Mouse (Mus musculus) hindbrain, embryonic 14.5 days (tissue): Measurements from ENCODE around the gene Ergic1. TPM values are rescaled to one million over a fixed set of nuclear protein-coding genes. Genes with fewer than 3 reads are reported as not detected.

Experiments used
- ATAC-seq: fragments of 200-750 bp; cut with Nextera tagmentation; 2 replicates; pipeline ENCODE4 v1.8.0; 2017; ENCODE audit warnings: moderate number of reproducible peaks, mild to moderate bottlenecking, moderate TSS enrichment, moderate library complexity; ENCODE audit not compliant: low FRiP score
- DNase-seq: peaks from one replicate; pipeline ENCODE4 v3.0.0-alpha.2; 2015; ENCODE audit warnings: low spot score
- H3K27ac ChIP-seq: fragments of 300-500 bp; sonication (generic); 2 replicates; pipeline ENCODE4 v1.5.1; 2014; ENCODE audit warnings: mild to moderate bottlenecking, moderate library complexity
- H3K27me3 ChIP-seq: fragments of 300-500 bp; sonication (generic); 2 replicates; pipeline ENCODE4 v1.6.1; 2014; ENCODE audit warnings: mild to moderate bottlenecking, low read length, mixed read lengths; ENCODE audit not compliant: control insufficient read depth, insufficient read depth
- H3K36me3 ChIP-seq: fragments of 300-500 bp; sonication (generic); replicated peaks from 2 replicates; pipeline ENCODE4 v1.6.1; 2014; ENCODE audit not compliant: control insufficient read depth, insufficient read depth
- H3K4me1 ChIP-seq: fragments of 300-500 bp; sonication (generic); replicated peaks from 2 replicates; pipeline ENCODE4 v1.6.1; 2014; ENCODE audit warnings: antibody characterized with exemption, low read length, mixed read lengths; ENCODE audit not compliant: control insufficient read depth, insufficient read depth
- H3K4me2 ChIP-seq: fragments of 300-500 bp; sonication (generic); replicated peaks from 2 replicates; pipeline ENCODE4 v1.6.1; 2014; ENCODE audit warnings: mild to moderate bottlenecking, moderate library complexity
- H3K4me3 ChIP-seq: fragments of 300-500 bp; sonication (generic); replicated peaks from 2 replicates; pipeline ENCODE4 v1.5.1; 2014; ENCODE audit warnings: mild to moderate bottlenecking, low read length
- H3K9ac ChIP-seq: fragments of 300-500 bp; sonication (generic); 2 replicates; pipeline ENCODE4 v1.6.1; 2014
- H3K9me3 ChIP-seq: fragments of 300-500 bp; sonication (generic); 2 replicates; pipeline ENCODE4 v1.6.1; 2016; ENCODE audit warnings: low read length; ENCODE audit not compliant: control insufficient read depth
- WGBS: fragments of 180-500 bp; shearing (Covaris S2); extraction: QIAGEN DNeasy Blood & Tissue Kit; methylation state at CpG from one replicate; pipeline ENCODE4 v1.1.7; 2014; 5-methylcytosine and 5-hydroxymethylcytosine counted together
- polyA plus RNA-seq: library from polyadenylated mRNA; unstranded; fragments of >200 nt; fragmentation: Nextera tagmentation; extraction: Ambion mirVana; gene quantifications from 2 replicates; pipeline ENCODE4 v1.2.1, GENCODE M21; 2014

The Ergic1 gene
- polyA plus RNA-seq, 1 experiment from 2014 or later, result 110 TPM

GRCm38 (mm10) chr17:26601514-26601913, 40.2 kb downstream of the Ergic1 start:
- ATAC-seq (no peak), DNase-seq (no peak)
- H3K4me3 ChIP-seq, result no peak overlapping the region
- peaks cover 26% of the 10 kb centered on the region for H3K4me1 ChIP-seq
- H3K4me2 ChIP-seq, result no peak overlapping the region
- H3K9me3 ChIP-seq, result no peaks in the 10 kb centered on the region
- no peak overlapping the region for H3K9ac ChIP-seq
- H3K27ac ChIP-seq, result 0 out of 2 replicates have a peak overlapping the region, but pooled peaks have one; percentile 10
- 71% methylated on average over 6 of the region's 6 CpGs for WGBS
- H3K27me3 ChIP-seq, result no peaks in the 10 kb centered on the region
- H3K36me3 ChIP-seq, result 0 out of 2 replicates have a peak, but pooled peaks cover 8% of the 10 kb centered on the region

DNA sequence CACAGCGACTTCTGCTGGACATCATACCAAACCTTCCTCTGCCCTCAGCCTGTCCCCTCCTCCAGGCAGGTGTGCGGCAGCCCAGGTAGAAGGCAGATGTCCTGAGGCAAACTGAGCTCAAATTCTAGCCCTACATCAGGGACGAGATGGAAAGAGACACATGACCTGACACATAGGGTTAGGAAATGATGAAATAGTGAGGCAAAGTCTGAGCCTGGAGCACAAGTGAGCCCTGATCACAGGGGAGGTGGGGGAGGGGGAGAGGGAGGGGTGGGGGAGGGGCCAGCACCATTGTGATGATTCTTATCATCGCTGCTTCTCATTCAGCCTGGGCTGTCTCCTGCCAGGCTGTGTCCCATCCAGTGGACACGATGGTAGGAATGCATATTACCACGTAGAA, 40.6 kb downstream of the Ergic1 start:
- 39% methylated on average over 6 of the region's 6 CpGs for WGBS
- peak overlapping the region; percentile 10 for H3K27ac ChIP-seq
- H3K9me3 ChIP-seq, result no peaks in the 10 kb centered on the region
- 0 out of 2 replicates have a peak, but pooled peaks cover 8% of the 10 kb centered on the region for H3K36me3 ChIP-seq
- H3K4me3 ChIP-seq, result no peak overlapping the region
- no peak overlapping the region for H3K4me2 ChIP-seq
- DNase-seq (no peak), ATAC-seq (no peak)
- no peak overlapping the region for H3K9ac ChIP-seq
- no peaks in the 10 kb centered on the region for H3K27me3 ChIP-seq
- H3K4me1 ChIP-seq, result peaks cover 22% of the 10 kb centered on the region

DNA sequence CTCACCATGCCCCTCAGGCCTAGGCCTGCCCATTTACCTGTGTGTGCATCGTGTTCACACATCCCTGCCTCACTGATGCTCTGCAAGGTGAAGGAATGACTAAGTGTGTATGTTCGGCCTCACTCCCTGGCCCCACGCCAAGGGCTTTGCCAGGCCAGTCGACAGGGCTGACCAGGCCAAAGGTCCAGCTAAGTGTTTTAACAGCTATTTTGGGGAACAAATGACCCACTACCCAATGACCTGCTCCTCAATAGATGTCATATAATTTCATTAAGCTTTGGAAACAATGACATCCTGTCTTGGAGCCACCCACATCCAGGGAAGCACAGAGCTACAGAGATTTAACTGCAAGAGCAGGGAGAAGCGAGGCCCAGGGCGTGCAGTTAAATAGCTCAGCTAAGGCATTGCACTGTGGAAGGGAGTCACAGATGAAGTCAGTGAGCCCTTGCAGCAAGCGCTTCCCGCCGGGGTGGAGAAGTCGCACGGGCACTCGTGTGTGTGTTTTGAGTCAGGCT, 41.1 kb downstream of the Ergic1 start:
- Histone ChIP-seq H3K9ac (no peak overlapping the region; the same call in 1 of the 2 replicates), H3K4me2 (no peak overlapping the region), H3K4me3 (no peak overlapping the region), H3K4me1 (peaks cover 20% of the 10 kb centered on the region), H3K27ac (peak overlapping the region; percentile 10), H3K36me3 (0 out of 2 replicates have a peak, but pooled peaks cover 8% of the 10 kb centered on the region), H3K9me3 (no peaks in the 10 kb centered on the region), H3K27me3 (no peaks in the 10 kb centered on the region)
- DNase-seq, result no peak
- no peak for ATAC-seq
- WGBS, result 68% methylated on average over 12 of the region's 12 CpGs

- Histone ChIP-seq H3K36me3 (0 out of 2 replicates have a peak, but pooled peaks cover 8% of the 10 kb centered on the region), H3K27ac (peak overlapping the region; percentile 10; the same call in 1 of the 2 replicates), H3K4me1 (peaks cover 20% of the 10 kb centered on the region), H3K9me3 (no peaks in the 10 kb centered on the region), H3K9ac (no peak overlapping the region), H3K4me2 (no peak overlapping the region), H3K27me3 (no peaks in the 10 kb centered on the region), H3K4me3 (no peak overlapping the region)
- DNase-seq, result no peak
- 80% methylated on average over 8 of the region's 8 CpGs for WGBS
- no peak for ATAC-seq
These were observed 42.0 kb downstream of the Ergic1 start for GRCm38 (mm10) chr17:26603311-26603710.

DNA sequence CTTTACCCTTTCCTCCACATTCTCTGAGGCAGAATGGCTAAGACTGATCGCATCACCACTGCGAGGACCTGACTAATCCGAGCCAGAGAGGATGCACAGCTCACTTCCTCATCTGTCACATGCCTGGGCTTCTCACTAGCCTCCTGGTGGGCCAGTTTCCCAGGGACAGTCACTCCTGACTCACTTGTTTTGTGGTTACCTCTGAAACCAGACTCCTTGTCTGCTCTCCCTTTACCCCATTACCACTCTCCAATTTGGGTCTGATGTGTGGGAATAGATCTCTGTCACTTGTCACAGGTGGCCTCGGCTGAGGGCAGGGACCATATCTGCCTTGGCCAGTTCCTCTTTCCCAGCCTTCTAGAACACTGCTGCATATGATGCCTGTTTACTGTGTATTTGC, 44.3 kb downstream of the Ergic1 start:
- Histone ChIP-seq H3K9ac (no peak overlapping the region), H3K9me3 (no peaks in the 10 kb centered on the region), H3K4me3 (no peak overlapping the region), H3K4me2 (no peak overlapping the region), H3K27me3 (no peaks in the 10 kb centered on the region), H3K4me1 (peaks cover 20% of the 10 kb centered on the region), H3K36me3 (peaks cover 30% of the 10 kb centered on the region), H3K27ac (no peak overlapping the region)
- DNase-seq (no peak), ATAC-seq (no peak)
- WGBS, result 92% methylated on average over 4 of the region's 4 CpGs

DNA sequence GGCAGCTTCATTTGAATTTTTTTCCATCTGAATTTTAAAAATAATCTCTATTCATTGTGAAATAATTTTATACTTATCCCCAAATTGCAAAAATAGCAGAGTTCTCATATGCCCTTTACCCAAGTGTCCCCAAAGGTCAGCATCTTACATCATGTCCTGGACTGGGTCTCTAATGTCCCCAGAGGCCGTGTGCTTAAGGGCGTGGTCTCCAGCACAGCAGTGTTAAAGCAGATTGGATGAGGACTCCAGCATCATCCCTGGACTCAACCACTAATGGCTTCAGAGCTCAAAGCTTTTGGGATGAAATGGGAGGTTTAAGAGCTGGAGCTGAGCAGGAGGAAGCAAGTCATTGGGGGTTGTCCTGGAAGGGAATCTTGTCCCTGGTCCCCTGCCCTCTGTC, 45.2 kb downstream of the Ergic1 start:
- no peak overlapping the region for H3K9ac ChIP-seq
- no peaks in the 10 kb centered on the region for H3K9me3 ChIP-seq
- no peaks in the 10 kb centered on the region for H3K27me3 ChIP-seq
- H3K36me3 ChIP-seq, result peaks cover 37% of the 10 kb centered on the region
- ATAC-seq (no peak), DNase-seq (no peak)
- 89% methylated on average over 2 of the region's 2 CpGs for WGBS
- no peak overlapping the region for H3K4me2 ChIP-seq
- no peak overlapping the region for H3K4me3 ChIP-seq
- H3K27ac ChIP-seq, result no peak overlapping the region
- peaks cover 16% of the 10 kb centered on the region for H3K4me1 ChIP-seq

GRCm38 (mm10) chr17:26608348-26608747, 47.1 kb downstream of the Ergic1 start:
- no peak overlapping the region for H3K27ac ChIP-seq
- H3K36me3 ChIP-seq, result peaks cover 49% of the 10 kb centered on the region
- H3K9me3 ChIP-seq, result no peaks in the 10 kb centered on the region
- DNase-seq (no peak), ATAC-seq (no peak)
- H3K4me2 ChIP-seq, result no peak overlapping the region
- H3K27me3 ChIP-seq, result no peaks in the 10 kb centered on the region
- no peak overlapping the region for H3K9ac ChIP-seq
- 92% methylated on average over 3 of the region's 3 CpGs for WGBS
- no peak overlapping the region for H3K4me3 ChIP-seq
- H3K4me1 ChIP-seq, result no peaks in the 10 kb centered on the region

- H3K4me3 ChIP-seq, result no peak overlapping the region
- H3K36me3 ChIP-seq, result peaks cover 52% of the 10 kb centered on the region
- 97% methylated on average over 8 of the region's 8 CpGs for WGBS
These were observed 47.6 kb downstream of the Ergic1 start for GRCm38 (mm10) chr17:26608877-26609276.

GRCm38 (mm10) chr17:26609820-26610219, 48.5 kb downstream of the Ergic1 start:
- H3K27me3 ChIP-seq, result no peaks in the 10 kb centered on the region
- ATAC-seq (no peak), DNase-seq (no peak)
- H3K9ac ChIP-seq, result no peak overlapping the region
- no peak overlapping the region for H3K4me3 ChIP-seq
- H3K4me2 ChIP-seq, result no peak overlapping the region
- H3K27ac ChIP-seq, result no peak overlapping the region
- no peaks in the 10 kb centered on the region for H3K9me3 ChIP-seq
- WGBS, result 85% methylated on average over 8 of the region's 8 CpGs
- H3K4me1 ChIP-seq, result no peaks in the 10 kb centered on the region
- H3K36me3 ChIP-seq, result peaks cover 62% of the 10 kb centered on the region

More at GRCm38 (mm10) chr17:26608877-26609276, 47.6 kb downstream of the Ergic1 start:
- Histone ChIP-seq H3K9me3 (no peaks in the 10 kb centered on the region), H3K4me1 (no peaks in the 10 kb centered on the region), H3K27me3 (no peaks in the 10 kb centered on the region), H3K27ac (no peak overlapping the region), H3K9ac (no peak overlapping the region), H3K4me2 (no peak overlapping the region)
- ATAC-seq (no peak), DNase-seq (no peak)

- H3K4me2 ChIP-seq, result no peak overlapping the region
- no peaks in the 10 kb centered on the region for H3K9me3 ChIP-seq
- no peaks in the 10 kb centered on the region for H3K27me3 ChIP-seq
- ATAC-seq, result no peak
- 74% methylated on average over 7 of the region's 7 CpGs for WGBS
- no peak overlapping the region for H3K27ac ChIP-seq
- H3K4me3 ChIP-seq, result no peak overlapping the region
- no peak overlapping the region for H3K9ac ChIP-seq
- H3K36me3 ChIP-seq, result peaks cover 64% of the 10 kb centered on the region
- no peak for DNase-seq
- H3K4me1 ChIP-seq, result no peaks in the 10 kb centered on the region
These were observed 50.0 kb downstream of the Ergic1 start for GRCm38 (mm10) chr17:26611328-26611727.
